Mouse (Mus musculus) hindbrain, embryonic 16.5 days (tissue): ENCODE results near the gene Gm21915. TPM values are rescaled to one million over a fixed set of nuclear protein-coding genes. Genes with fewer than 3 reads are reported as not detected.

Experiments
- ATAC-seq: fragments of 200-750 bp; cut with Nextera tagmentation; 2 replicates; pipeline ENCODE4 v1.8.0; 2017; ENCODE audit warnings: moderate TSS enrichment, moderate library complexity
- H3K27ac ChIP-seq: fragments of 300-500 bp; sonication (generic); 2 replicates; pipeline ENCODE4 v1.5.1; 2014; ENCODE audit warnings: low read depth, mild to moderate bottlenecking, control low read depth, low read length, moderate library complexity
- H3K27me3 ChIP-seq: fragments of 300-500 bp; sonication (generic); replicated peaks from 2 replicates; pipeline ENCODE4 v1.6.1; 2014; ENCODE audit warnings: low read length; ENCODE audit not compliant: control insufficient read depth, insufficient read depth
- H3K36me3 ChIP-seq: fragments of 300-500 bp; sonication (generic); 2 replicates; pipeline ENCODE4 v1.6.1; 2014; ENCODE audit warnings: mild to moderate bottlenecking, low read length, moderate library complexity, mixed read lengths; ENCODE audit not compliant: control insufficient read depth, insufficient read depth
- H3K4me1 ChIP-seq: fragments of 300-500 bp; sonication (generic); 2 replicates; pipeline ENCODE4 v1.6.1; 2014; ENCODE audit warnings: low read depth, low read length; ENCODE audit not compliant: control insufficient read depth, insufficient read depth
- H3K4me2 ChIP-seq: fragments of 300-500 bp; sonication (generic); 2 replicates; pipeline ENCODE4 v1.6.1; 2014; ENCODE audit warnings: mild to moderate bottlenecking, low read length, control low read depth, moderate library complexity
- H3K4me3 ChIP-seq: fragments of 300-500 bp; sonication (generic); 2 replicates; pipeline ENCODE4 v1.5.1; 2014; ENCODE audit warnings: mild to moderate bottlenecking, low read length, control low read depth, moderate library complexity
- H3K9ac ChIP-seq: fragments of 300-500 bp; sonication (generic); 2 replicates; pipeline ENCODE4 v1.6.1; 2014; ENCODE audit warnings: low read depth, mild to moderate bottlenecking, control low read depth, low read length, moderate library complexity
- H3K9me3 ChIP-seq: fragments of 300-500 bp; sonication (generic); 2 replicates; pipeline ENCODE4 v1.6.1; 2014; ENCODE audit warnings: mild to moderate bottlenecking, low read length, moderate library complexity; ENCODE audit not compliant: control insufficient read depth
- WGBS: fragments of 180-500 bp; shearing (Covaris S2); extraction: QIAGEN DNeasy Blood & Tissue Kit; methylation state at CpG from one replicate; pipeline ENCODE4 v1.1.7; 2014; 5-methylcytosine and 5-hydroxymethylcytosine counted together
- polyA plus RNA-seq: library from polyadenylated mRNA; unstranded; fragments of >200 nt; fragmentation: Nextera tagmentation; extraction: Ambion mirVana; gene quantifications from 2 replicates; pipeline ENCODE4 v1.2.1, GENCODE M21; 2015

Gene Gm21915
- polyA plus RNA-seq, 1 experiment from 2014 or later, result not detected

GRCm38 (mm10) chr9:40649983-40650382 lies 20.4 kb upstream of the Gm21915 start:
- no peak overlapping the region for H3K27ac ChIP-seq
- H3K4me2 ChIP-seq, result no peak overlapping the region
- H3K9ac ChIP-seq, result no peak overlapping the region
- H3K27me3 ChIP-seq, result no peaks in the 10 kb centered on the region
- no peaks in the 10 kb centered on the region for H3K4me1 ChIP-seq
- no peaks in the 10 kb centered on the region for H3K9me3 ChIP-seq
- WGBS, result 69% methylated on average over 6 of the region's 6 CpGs
- no peaks in the 10 kb centered on the region for H3K36me3 ChIP-seq
- H3K4me3 ChIP-seq, result no peak overlapping the region
- ATAC-seq, result no peak

GRCm38 (mm10) chr9:40651239-40651859 lies 19.1 kb upstream of the Gm21915 start:
- H3K4me3 ChIP-seq, result no peak overlapping the region
- H3K9me3 ChIP-seq, result no peaks in the 10 kb centered on the region
- H3K9ac ChIP-seq, result no peak overlapping the region
- H3K27me3 ChIP-seq, result no peaks in the 10 kb centered on the region
- no peaks in the 10 kb centered on the region for H3K36me3 ChIP-seq
- H3K4me2 ChIP-seq, result no peak overlapping the region
- no peak for ATAC-seq
- H3K4me1 ChIP-seq, result no peaks in the 10 kb centered on the region
- H3K27ac ChIP-seq, result no peak overlapping the region
- 88% methylated on average over 4 of the region's 4 CpGs for WGBS

GRCm38 (mm10) chr9:40652757-40653156 lies 17.7 kb upstream of the Gm21915 start:
- no peaks in the 10 kb centered on the region for H3K9me3 ChIP-seq
- H3K36me3 ChIP-seq, result no peaks in the 10 kb centered on the region
- H3K9ac ChIP-seq, result no peak overlapping the region
- 46% methylated on average over 9 of the region's 9 CpGs for WGBS
- no peaks in the 10 kb centered on the region for H3K27me3 ChIP-seq
- H3K27ac ChIP-seq, result no peak overlapping the region
- H3K4me3 ChIP-seq, result no peak overlapping the region
- H3K4me1 ChIP-seq, result no peaks in the 10 kb centered on the region
- no peak overlapping the region for H3K4me2 ChIP-seq
- no peak for ATAC-seq

GRCm38 (mm10) chr9:40666190-40666803 lies 4.1 kb upstream of the Gm21915 start:
- ATAC-seq, result peak; percentile 64; the same call in 1 of the 2 replicates
- 74% methylated on average over 9 of the region's 9 CpGs for WGBS
- Histone ChIP-seq H3K9ac (no peak overlapping the region), H3K4me2 (no peak overlapping the region), H3K9me3 (peaks cover 2% of the 10 kb centered on the region), H3K36me3 (no peaks in the 10 kb centered on the region), H3K27ac (no peak overlapping the region), H3K27me3 (no peaks in the 10 kb centered on the region), H3K4me1 (peaks cover under 1% of the 10 kb centered on the region; the same call in 1 of the 2 replicates), H3K4me3 (no peak overlapping the region)

GRCm38 (mm10) chr9:40671323-40671930 lies 1.0 kb downstream of the Gm21915 start:
- no peaks in the 10 kb centered on the region for H3K36me3 ChIP-seq
- no peak overlapping the region for H3K4me2 ChIP-seq
- no peaks in the 10 kb centered on the region for H3K9me3 ChIP-seq
- WGBS, result 26% methylated on average over 4 of the region's 4 CpGs
- H3K4me1 ChIP-seq, result peaks cover 13% of the 10 kb centered on the region
- no peak overlapping the region for H3K4me3 ChIP-seq
- ATAC-seq, result peak; percentile 30; the same call in 1 of the 2 replicates
- H3K9ac ChIP-seq, result no peak overlapping the region
- H3K27me3 ChIP-seq, result no peaks in the 10 kb centered on the region
- 0 out of 2 replicates have a peak overlapping the region, but pooled peaks have one; percentile 29 for H3K27ac ChIP-seq

- no peak for ATAC-seq
- 80% methylated on average over 12 of the region's 12 CpGs for WGBS
- Histone ChIP-seq H3K27ac (no peak overlapping the region), H3K27me3 (no peaks in the 10 kb centered on the region), H3K36me3 (no peaks in the 10 kb centered on the region), H3K4me3 (no peak overlapping the region), H3K4me1 (peaks cover 13% of the 10 kb centered on the region), H3K9me3 (no peaks in the 10 kb centered on the region), H3K4me2 (no peak overlapping the region), H3K9ac (no peak overlapping the region)
These were observed 5.0 kb downstream of the Gm21915 start for GRCm38 (mm10) chr9:40675203-40675958.

- Histone ChIP-seq H3K9ac (no peak overlapping the region), H3K36me3 (no peaks in the 10 kb centered on the region), H3K4me2 (no peak overlapping the region), H3K4me3 (no peak overlapping the region), H3K9me3 (no peaks in the 10 kb centered on the region), H3K4me1 (peaks cover 6% of the 10 kb centered on the region), H3K27me3 (no peaks in the 10 kb centered on the region), H3K27ac (no peak overlapping the region)
- 75% methylated on average over 4 of the region's 4 CpGs for WGBS
- ATAC-seq, result no peak
These were observed 8.2 kb downstream of the Gm21915 start for GRCm38 (mm10) chr9:40678653-40679052.

GRCm38 (mm10) chr9:40685801-40686420 lies 15.5 kb downstream of the Gm21915 start, which contains the start of gene Clmp:
Gene Clmp, plus strand, starts transcription at chr9:40685962.
- Histone ChIP-seq H3K27me3 (no peaks in the 10 kb centered on the region), H3K4me1 (peaks cover 12% of the 10 kb centered on the region), H3K9ac (peak within 1 kb of the TSS; percentile 98), H3K36me3 (no peaks in the 10 kb centered on the region), H3K27ac (peak within 1 kb of the TSS; percentile 95), H3K4me2 (peak within 1 kb of the TSS; percentile 78), H3K4me3 (peak within 1 kb of the TSS; percentile 83), H3K9me3 (no peaks in the 10 kb centered on the region)
- ATAC-seq, result peak; percentile 69
- under 1% methylated on average over 39 of the region's 53 CpGs for whole genome bisulfite sequencing
